Mouse (Mus musculus): ENCODE measurements at regions not wholly inside any gene's neighbourhood (a gene's known extent, or its start where the extent isn't known, plus 50 kb on each side); places are given as distances from the start of the nearest gene placed in this dataset.

GRCm38 (mm10) chr9:71058655-71059054 is 106.6 kb upstream of the Lipc start:
- no peak for DNase-seq (ENCODE audit: low spot score in 2 of 2)

- DNase-seq (ENCODE audit: low spot score in 2 of 2) = no peak
These were observed 104.8 kb upstream of the Lipc start for GRCm38 (mm10) chr9:71056836-71057235.

- no peak for DNase-seq (ENCODE audit: low spot score in 2 of 2)
These were observed 91.9 kb upstream of the Lipc start for GRCm38 (mm10) chr9:71043899-71044298.

GRCm38 (mm10) chr9:71035286-71035685 is 83.3 kb upstream of the Lipc start:
- DNase-seq (ENCODE audit: low spot score in 2 of 2) = no peak

- DNase-seq (ENCODE audit: low spot score in 2 of 2) = no peak
These were observed 80.1 kb upstream of the Lipc start for GRCm38 (mm10) chr9:71032156-71032555.

- DNase-seq (ENCODE audit: low spot score in 2 of 2) = no peak
These were observed 78.3 kb upstream of the Lipc start for GRCm38 (mm10) chr9:71030203-71030921.

- DNase-seq (ENCODE audit: low spot score in 2 of 2) = no peak
These were observed 76.1 kb upstream of the Lipc start for GRCm38 (mm10) chr9:71028102-71028501.

GRCm38 (mm10) chr9:71027626-71028025 is 75.6 kb upstream of the Lipc start:
- DNase-seq (ENCODE audit: low spot score in 2 of 2) = no peak

GRCm38 (mm10) chr9:71025196-71025595 is 73.2 kb upstream of the Lipc start:
- no peak for DNase-seq (ENCODE audit: low spot score in 2 of 2)

- DNase-seq (ENCODE audit: low spot score in 2 of 2) = no peak
These were observed 66.2 kb upstream of the Lipc start for GRCm38 (mm10) chr9:71018206-71018605.

GRCm38 (mm10) chr9:71017396-71018179 is 65.6 kb upstream of the Lipc start:
- no peak for DNase-seq (ENCODE audit: low spot score in 2 of 2)

- DNase-seq (ENCODE audit: low spot score in 2 of 2) = peak; percentile 58 to 78
These were observed 63.9 kb upstream of the Lipc start for GRCm38 (mm10) chr9:71015942-71016341.

- DNase-seq (ENCODE audit: low spot score in 2 of 2) = no peak
These were observed 63.4 kb upstream of the Lipc start for GRCm38 (mm10) chr9:71015400-71015799.

- peak; percentile 17 to 32 for DNase-seq (ENCODE audit: low spot score in 2 of 2)
These were observed 60.4 kb upstream of the Lipc start for GRCm38 (mm10) chr9:71012399-71012798.

GRCm38 (mm10) chr9:71004631-71005030 is 52.6 kb upstream of the Lipc start:
- DNase-seq (ENCODE audit: low spot score in 2 of 2) = no peak

All from right cerebral cortex, postnatal 36 days (tissue).